8 mouse cellular contexts compared by ENCODE assay signal in genomic region chr11:68044181-68044580, GRCm38 (mm10).
DNase-seq lines count a peak whose midpoint lies in the region; ATAC-seq and TF ChIP-seq lines count a peak whose summit lies in the region.

No protein-coding gene starts in this region.

- ATAC-seq in forebrain, embryonic 13.5 days, result no peak
- ATAC-seq in midbrain, embryonic 14.5 days (ENCODE audit: low FRiP score, low TSS enrichment), result no peak
- ATAC-seq in midbrain, embryonic 16.5 days, result no peak

- no peaks in the 10 kb centered on the region for H3K9me3 ChIP-seq in forebrain, embryonic 10.5 days
- no peaks in the 10 kb centered on the region for H3K9me3 ChIP-seq in forebrain, embryonic 13.5 days (replicated peaks)
- no peaks in the 10 kb centered on the region for H3K9me3 ChIP-seq in midbrain, embryonic 14.5 days (ENCODE audit: control insufficient read depth, low read length)
- no peaks in the 10 kb centered on the region for H3K9me3 ChIP-seq in midbrain, embryonic 16.5 days (replicated peaks; ENCODE audit: control insufficient read depth, low read length, poor library complexity, severe bottlenecking)

- H3K27me3 ChIP-seq in forebrain, embryonic 10.5 days (ENCODE audit: poor library complexity, severe bottlenecking), result no peaks in the 10 kb centered on the region
- H3K27me3 ChIP-seq in forebrain, embryonic 13.5 days, result no peaks in the 10 kb centered on the region
- H3K27me3 ChIP-seq in midbrain, embryonic 14.5 days (ENCODE audit: control insufficient read depth, insufficient read depth, low read length), result no peaks in the 10 kb centered on the region
- H3K27me3 ChIP-seq in midbrain, embryonic 16.5 days (ENCODE audit: control insufficient read depth, insufficient read depth, low read depth, low read length), result no peaks in the 10 kb centered on the region
- H3K27me3 ChIP-seq in small intestine, adult 2 months (ENCODE audit: control insufficient read depth, insufficient read depth, low read length), result no peaks in the 10 kb centered on the region

- no peak overlapping the region for H3K4me2 ChIP-seq in forebrain, embryonic 13.5 days
- H3K4me2 ChIP-seq in midbrain, embryonic 14.5 days (ENCODE audit: low read length), result no peak overlapping the region
- no peak overlapping the region for H3K4me2 ChIP-seq in midbrain, embryonic 16.5 days (ENCODE audit: low read length)

- TF ChIP-seq CTCF in small intestine, adult 2 months (IDR thresholded peaks at IDR 0.05; ENCODE audit: extremely low read depth, insufficient read length, insufficient replicate concordance, low read depth, low read length), result no peak

- H3K27ac ChIP-seq in forebrain, embryonic 10.5 days, result 0 out of 2 replicates have a peak overlapping the region, but pooled peaks have one; percentile 48
- no peak overlapping the region for H3K27ac ChIP-seq in forebrain, embryonic 13.5 days
- no peak overlapping the region for H3K27ac ChIP-seq in midbrain, embryonic 14.5 days (replicated peaks; ENCODE audit: low read depth, low read length)
- no peak overlapping the region for H3K27ac ChIP-seq in midbrain, embryonic 16.5 days (ENCODE audit: low read length)
- H3K27ac ChIP-seq in small intestine, adult 2 months (ENCODE audit: insufficient read depth, low read depth, low read length), result peak overlapping the region; percentile 35; the same call in 1 of the 2 replicates

- no peak for TF ChIP-seq POLR2A in small intestine, adult 2 months (IDR thresholded peaks at IDR 0.05; ENCODE audit: low read depth, low read length)

- H3K36me3 ChIP-seq in forebrain, embryonic 10.5 days (replicated peaks), result no peaks in the 10 kb centered on the region
- H3K36me3 ChIP-seq in forebrain, embryonic 13.5 days (ENCODE audit: poor library complexity, severe bottlenecking), result no peaks in the 10 kb centered on the region
- no peaks in the 10 kb centered on the region for H3K36me3 ChIP-seq in midbrain, embryonic 14.5 days (ENCODE audit: control insufficient read depth, insufficient read depth, low read length)
- H3K36me3 ChIP-seq in midbrain, embryonic 16.5 days (ENCODE audit: control insufficient read depth, insufficient read depth, low read length), result no peaks in the 10 kb centered on the region
- no peaks in the 10 kb centered on the region for H3K36me3 ChIP-seq in small intestine, adult 2 months (ENCODE audit: control insufficient read depth, insufficient read depth, low read length)

- no peak overlapping the region for H3K9ac ChIP-seq in forebrain, embryonic 13.5 days
- no peak overlapping the region for H3K9ac ChIP-seq in midbrain, embryonic 14.5 days (replicated peaks; ENCODE audit: low read length)
- no peak overlapping the region for H3K9ac ChIP-seq in midbrain, embryonic 16.5 days (ENCODE audit: low read depth, low read length)

- peaks cover 22% of the 10 kb centered on the region for H3K4me1 ChIP-seq in forebrain, embryonic 10.5 days
- H3K4me1 ChIP-seq in forebrain, embryonic 13.5 days, result peaks cover 12% of the 10 kb centered on the region
- H3K4me1 ChIP-seq in midbrain, embryonic 14.5 days (ENCODE audit: control insufficient read depth, insufficient read depth, low read length), result peaks cover 14% of the 10 kb centered on the region; the same call in 1 of the 2 replicates
- peaks cover 3% of the 10 kb centered on the region for H3K4me1 ChIP-seq in midbrain, embryonic 16.5 days (ENCODE audit: control insufficient read depth, insufficient read depth, low read length)
- peaks cover 10% of the 10 kb centered on the region; the same call in 1 of the 2 replicates for H3K4me1 ChIP-seq in small intestine, adult 2 months (ENCODE audit: control insufficient read depth, insufficient read depth, insufficient read length, low read length)

- DNase-seq in forebrain, embryonic 10.5 days (ENCODE audit: extremely low spot score, low spot score), result no peak
- peak; percentile 8 for DNase-seq in midbrain, embryonic 14.5 days
- DNase-seq in kidney, postnatal 25 days, result peak; percentile 51 to 73
- no peak for DNase-seq in cerebellum, postnatal 10 days
- no peak for DNase-seq in layer of hippocampus, postnatal 25 days (ENCODE audit: extremely low spot score in 1 of 2, low spot score in 1 of 2)

- WGBS in forebrain, embryonic 10.5 days, result 38% methylated on average over 11 of the region's 11 CpGs
- WGBS in forebrain, embryonic 13.5 days, result 48% methylated on average over 11 of the region's 11 CpGs
- 17% methylated on average over 11 of the region's 11 CpGs for WGBS in midbrain, embryonic 14.5 days
- 18% methylated on average over 11 of the region's 11 CpGs for WGBS in midbrain, embryonic 16.5 days
- 36% methylated on average over 11 of the region's 11 CpGs for WGBS in small intestine, adult 2 months

- no peak overlapping the region for H3K4me3 ChIP-seq in forebrain, embryonic 10.5 days
- H3K4me3 ChIP-seq in forebrain, embryonic 13.5 days, result no peak overlapping the region
- H3K4me3 ChIP-seq in midbrain, embryonic 14.5 days (replicated peaks; ENCODE audit: low read depth, low read length), result no peak overlapping the region
- H3K4me3 ChIP-seq in midbrain, embryonic 16.5 days (ENCODE audit: low read depth, low read length), result no peak overlapping the region
- no peak overlapping the region for H3K4me3 ChIP-seq in small intestine, adult 2 months (ENCODE audit: low read depth, low read length)

Comparison
In these comparisons a context has a peak if more than half of its experiments do, and no peak if none do; other contexts are left out.
1. H3K27ac ChIP-seq: peak in forebrain, embryonic 10.5 days (single experiment) and small intestine, adult 2 months (single experiment); none in forebrain, embryonic 13.5 days (single experiment), midbrain, embryonic 14.5 days (single experiment) and midbrain, embryonic 16.5 days (single experiment).
2. DNase-seq: peak in midbrain, embryonic 14.5 days (single experiment) and kidney, postnatal 25 days (2 of 2); none in forebrain, embryonic 10.5 days (single experiment), cerebellum, postnatal 10 days (0 of 2) and layer of hippocampus, postnatal 25 days (0 of 2).